Mouse (Mus musculus) cerebral cortex, adult 2 months (tissue): Measurements from ENCODE around the gene Dok7.

ENCODE experiments used
- WGBS: fragments of 180-500 bp; shearing (Covaris S2); methylation state at CpG from one replicate; pipeline ENCODE4 v1.1.7; 2018; 5-methylcytosine and 5-hydroxymethylcytosine counted together

Dok7 gene

DNA sequence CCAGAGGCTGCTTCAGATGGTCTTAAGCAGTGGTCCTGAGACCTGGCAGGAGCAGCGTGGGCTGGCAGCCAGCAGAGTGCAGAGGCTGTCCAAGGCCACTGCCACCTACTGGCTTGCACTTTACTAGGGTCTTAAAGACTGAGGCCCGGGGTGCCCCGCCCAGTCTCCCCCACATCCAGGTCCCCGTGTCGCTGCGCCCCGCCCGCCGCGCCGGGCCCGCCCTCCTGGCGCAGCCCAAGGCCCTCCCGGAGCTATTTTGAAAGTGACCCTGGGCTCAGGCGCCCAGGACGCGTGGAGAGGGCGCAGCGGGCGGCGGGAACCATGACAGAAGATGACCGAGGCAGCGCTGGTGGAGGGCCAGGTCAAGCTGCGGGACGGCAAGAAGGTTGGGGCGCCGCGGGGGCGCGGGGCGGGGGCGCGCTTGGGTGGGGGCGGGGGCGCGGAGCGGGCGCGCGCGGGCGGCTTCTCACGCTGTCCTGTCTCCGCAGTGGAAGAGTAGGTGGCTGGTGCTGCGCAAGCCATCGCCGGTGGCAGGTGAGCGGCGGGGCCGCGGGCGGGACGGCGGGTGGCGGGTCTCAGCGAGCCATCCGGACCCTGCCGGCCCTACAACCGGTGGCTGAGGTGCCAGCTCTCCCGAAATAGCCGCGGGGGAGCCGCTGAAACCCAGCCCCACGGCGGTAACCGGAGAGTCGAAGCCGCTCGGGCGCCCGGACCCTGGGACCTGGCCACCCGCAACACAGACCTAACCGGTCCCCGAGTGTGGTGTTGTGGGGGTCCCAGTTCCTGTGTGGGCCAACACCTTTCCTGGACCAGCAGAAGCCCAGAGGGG lies at the start of gene Dok7:
Gene Dok7 (plus strand): TSS at position 163 of the 829 bp plus-strand sequence.
- 2% methylated on average over 72 of the region's 74 CpGs for WGBS

DNA sequence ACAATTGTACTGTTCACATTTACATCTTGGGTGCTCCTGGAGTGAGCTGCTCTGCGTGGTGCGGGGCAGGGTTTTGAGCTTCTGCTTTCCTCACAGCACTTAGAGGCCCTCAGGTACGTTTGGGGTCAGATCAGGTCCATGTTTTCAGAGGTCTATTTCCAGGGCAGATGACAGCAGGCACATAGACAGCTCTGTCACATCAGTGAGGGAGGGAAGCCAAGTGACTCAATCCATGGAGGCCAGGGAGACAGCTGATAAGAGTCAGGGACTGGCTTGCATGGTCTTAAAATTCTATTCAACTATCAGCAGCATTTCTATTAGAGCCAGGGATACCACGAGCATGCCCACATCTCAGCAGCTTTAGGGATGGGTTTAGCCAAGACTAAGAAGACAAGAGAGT lies 47.4 kb upstream of the Dok7 start:
- WGBS, result 96% methylated on average over 4 of the region's 4 CpGs

GRCm38 (mm10) chr5:35010656-35011055 lies 45.9 kb upstream of the Dok7 start:
- WGBS, result 74% methylated on average over 5 of the region's 5 CpGs

DNA sequence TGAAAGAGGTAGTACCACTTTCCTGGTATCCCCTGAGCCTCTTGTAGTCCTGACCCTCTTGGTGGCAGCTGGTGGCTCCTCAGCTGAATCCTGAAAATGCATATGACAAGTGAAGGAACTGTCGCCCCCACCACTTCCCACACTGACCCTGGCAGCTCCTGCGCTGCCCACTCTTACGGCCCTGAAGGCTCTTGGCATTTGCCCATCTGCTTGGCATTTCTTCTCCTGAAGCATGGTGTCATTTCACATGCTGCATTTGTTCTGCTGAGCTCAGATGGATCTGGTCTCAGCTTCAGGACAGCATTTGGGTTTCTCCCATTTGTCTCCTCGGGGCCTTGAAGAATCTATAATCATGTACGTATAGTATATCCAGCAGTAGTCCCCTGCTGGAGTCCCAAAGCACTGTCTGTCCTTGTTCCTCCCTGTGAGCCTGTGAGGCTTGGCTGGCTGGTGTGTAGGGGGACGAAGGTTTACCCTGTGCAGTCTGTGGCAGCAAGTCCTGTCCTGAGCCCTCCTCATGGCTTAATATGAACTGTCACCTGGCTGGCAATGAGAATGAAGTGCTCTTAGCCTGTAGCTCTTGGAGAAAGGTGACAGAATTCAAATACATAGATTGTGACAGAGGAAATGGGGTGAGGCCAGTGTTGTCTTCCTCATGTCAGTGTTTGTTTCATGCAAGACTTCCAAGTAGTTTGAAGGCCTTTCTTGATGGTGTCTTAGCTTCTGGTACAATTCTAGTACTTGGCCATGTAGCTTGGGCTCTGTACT lies 45.2 kb upstream of the Dok7 start:
- WGBS, result 62% methylated on average over 6 of the region's 6 CpGs

DNA sequence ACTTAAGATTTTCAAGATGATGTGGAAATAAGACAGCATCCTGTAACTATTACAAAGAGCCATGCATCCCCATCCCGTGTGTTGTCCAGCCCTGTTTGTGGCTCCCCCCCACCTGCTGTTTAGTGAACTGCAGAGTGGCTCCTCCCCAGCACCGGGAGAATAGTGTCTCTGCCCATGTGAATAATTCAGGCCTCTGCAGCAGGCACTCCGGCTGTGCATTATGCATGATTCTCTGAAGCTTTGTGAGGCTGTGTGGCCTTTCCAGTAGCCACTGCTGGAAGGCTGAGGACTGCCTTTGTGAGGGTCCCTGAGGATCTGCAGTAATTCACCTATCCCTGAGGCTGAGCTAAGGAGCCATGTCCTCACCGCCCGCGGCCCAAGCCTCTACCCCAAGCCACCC lies 42.5 kb upstream of the Dok7 start:
- WGBS, result 63% methylated on average over 6 of the region's 6 CpGs

GRCm38 (mm10) chr5:35019673-35020300 lies 36.8 kb upstream of the Dok7 start:
- 39% methylated on average over 9 of the region's 9 CpGs for WGBS

DNA sequence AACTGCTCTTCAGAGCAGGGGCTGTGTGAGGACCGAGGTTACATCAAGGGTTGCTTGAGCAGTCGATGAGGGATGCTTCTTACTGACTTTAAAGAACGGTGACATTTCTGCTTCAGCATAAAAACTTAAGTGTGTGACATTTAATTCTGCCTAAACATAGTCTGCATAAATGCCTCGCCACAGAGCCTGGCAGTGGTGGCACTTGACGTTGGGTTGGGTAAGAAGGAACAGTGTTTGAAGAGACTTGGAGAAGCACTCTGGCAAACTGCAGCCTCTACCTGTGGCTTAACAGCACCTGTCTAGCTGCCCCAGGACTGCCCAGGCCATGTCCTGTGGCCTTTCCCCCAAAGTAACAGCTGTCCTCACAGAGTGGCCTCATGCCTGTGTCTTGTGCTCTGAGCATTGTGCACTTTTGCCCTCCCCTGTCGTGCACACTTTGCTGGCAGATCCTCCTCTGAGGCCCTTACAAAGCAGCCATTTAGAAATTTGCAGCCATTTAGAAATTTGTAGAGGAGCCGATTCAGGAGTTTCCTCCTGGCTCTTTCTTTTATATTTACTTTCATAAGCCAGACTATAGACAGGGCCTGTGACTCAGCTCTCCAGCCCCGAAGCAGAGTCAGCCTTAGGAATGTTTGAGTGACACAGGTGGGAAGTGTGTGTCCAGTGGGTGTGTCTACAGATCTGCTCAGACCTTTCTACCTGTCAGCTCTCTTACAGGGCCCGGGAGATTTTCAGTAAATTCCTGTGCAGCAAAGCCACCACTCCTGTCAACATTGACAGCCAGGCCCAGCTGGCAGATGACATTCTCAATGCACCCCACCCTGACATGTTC lies 35.9 kb upstream of the Dok7 start:
- WGBS, result 42% methylated on average over 9 of the region's 9 CpGs

GRCm38 (mm10) chr5:35024975-35025374 lies 31.6 kb upstream of the Dok7 start:
- WGBS, result 34% methylated on average over 2 of the region's 2 CpGs

GRCm38 (mm10) chr5:35029303-35029702 lies 27.3 kb upstream of the Dok7 start:
- WGBS, result 83% methylated on average over 1 of the region's 1 CpGs

DNA sequence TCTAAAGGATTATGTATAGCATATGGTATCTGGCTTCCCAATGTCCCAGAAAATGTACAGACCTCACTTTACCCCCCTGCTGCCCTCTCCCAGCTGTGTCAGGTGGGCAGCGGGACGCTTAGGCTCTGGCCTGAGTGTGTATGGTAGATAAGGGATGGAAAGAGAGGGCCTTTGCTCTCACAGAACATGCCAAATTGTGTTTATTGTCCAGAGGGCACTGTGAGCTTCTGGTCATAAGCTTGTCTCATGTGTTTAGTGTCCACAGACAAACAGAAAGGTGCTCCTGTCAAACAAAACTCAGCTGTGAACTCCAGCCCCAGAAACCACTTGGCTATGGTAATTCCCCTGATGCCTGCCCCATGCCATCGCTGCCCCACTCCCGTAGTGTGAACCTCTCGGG lies 26.8 kb upstream of the Dok7 start:
- WGBS, result 96% methylated on average over 5 of the region's 5 CpGs

DNA sequence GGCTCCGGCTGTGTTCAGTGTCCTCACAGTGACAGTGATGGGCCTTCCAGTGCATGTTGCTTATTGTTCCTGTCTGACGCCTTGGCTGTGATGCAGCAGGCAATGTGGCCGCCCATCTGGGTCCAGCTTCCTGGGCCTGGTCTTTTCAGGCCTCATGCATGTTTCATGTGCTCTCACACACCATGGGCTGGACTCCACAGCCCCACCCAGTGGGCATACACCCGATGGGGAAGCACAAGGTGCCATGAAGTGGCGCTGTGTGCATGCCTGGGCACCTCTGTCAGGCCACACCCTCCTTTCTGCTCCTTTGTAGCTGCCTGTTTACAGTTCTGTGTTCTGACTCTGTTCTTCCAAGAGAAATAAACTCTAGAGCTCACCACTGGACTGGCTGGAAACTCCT lies 23.5 kb upstream of the Dok7 start:
- 63% methylated on average over 5 of the region's 5 CpGs for WGBS

- 72% methylated on average over 1 of the region's 1 CpGs for WGBS
Observed at GRCm38 (mm10) chr5:35033619-35034018, 22.9 kb upstream of the Dok7 start.

DNA sequence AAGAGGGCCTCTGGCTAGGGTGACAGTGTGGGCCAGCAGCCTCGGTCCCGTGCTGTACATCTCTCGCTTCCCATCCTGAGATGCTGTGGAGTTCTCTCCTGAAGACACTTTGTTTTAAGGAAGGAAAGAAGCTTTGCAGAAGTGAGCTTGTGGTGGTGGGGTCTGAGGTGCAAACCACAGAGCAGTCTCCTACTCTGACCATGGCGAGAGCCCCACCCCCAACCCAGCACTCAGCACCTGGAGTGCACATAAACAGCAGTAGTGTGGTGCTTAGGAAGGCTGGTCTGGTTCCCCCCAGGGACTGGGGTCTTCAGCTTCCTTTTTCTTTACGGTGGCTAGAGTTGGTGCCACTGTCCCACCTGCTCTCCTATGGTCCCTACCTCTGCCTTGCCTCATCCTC lies 21.4 kb upstream of the Dok7 start:
- 77% methylated on average over 5 of the region's 5 CpGs for WGBS

- 58% methylated on average over 4 of the region's 4 CpGs for WGBS
Observed at GRCm38 (mm10) chr5:35035795-35036194, 20.8 kb upstream of the Dok7 start.

GRCm38 (mm10) chr5:35041268-35041829 lies 15.2 kb upstream of the Dok7 start, which contains the start of gene Hgfac:
Hgfac (plus strand) TSS chr5:35041509.
- 66% methylated on average over 6 of the region's 6 CpGs for WGBS

- WGBS, result 74% methylated on average over 10 of the region's 10 CpGs
Observed at GRCm38 (mm10) chr5:35042431-35043109, 14.0 kb upstream of the Dok7 start.

DNA sequence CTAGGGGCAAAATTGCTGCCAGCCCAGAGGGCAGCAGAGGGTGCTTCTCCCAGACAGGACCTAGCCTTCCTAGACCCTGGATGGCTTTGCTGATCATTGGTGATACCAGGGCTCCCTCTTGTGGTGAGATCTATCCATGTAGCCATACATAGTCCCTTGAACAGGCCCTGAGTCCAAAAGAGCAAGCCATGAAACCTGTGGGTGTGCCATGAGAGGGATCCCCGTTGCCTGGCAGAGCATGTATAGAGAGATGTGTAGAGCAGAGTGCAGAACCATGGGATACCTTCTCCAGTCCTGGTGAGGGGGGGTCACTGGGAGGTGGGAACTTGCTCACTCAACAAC lies 13.5 kb upstream of the Dok7 start:
- 0% methylated on average over 1 of the region's 1 CpGs for WGBS

DNA sequence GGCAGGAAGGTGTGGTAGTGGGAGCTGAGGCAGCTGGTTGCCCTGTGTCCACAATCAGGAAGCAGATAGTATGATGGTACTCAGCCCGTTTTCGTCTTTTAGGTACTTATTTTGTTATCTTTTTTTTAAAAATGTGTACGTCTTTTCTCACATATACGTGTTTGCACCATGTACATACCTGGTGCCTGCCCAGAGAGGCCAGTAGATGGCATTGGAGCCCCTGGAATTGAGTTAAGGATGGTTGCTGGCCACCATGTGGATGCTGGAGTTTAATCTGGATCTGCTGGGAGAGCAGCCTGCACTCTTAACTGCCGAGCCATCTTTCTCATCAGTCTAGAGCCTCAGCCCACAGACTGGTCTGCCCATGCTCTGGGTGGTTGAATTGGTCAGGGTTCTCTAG lies 6.0 kb upstream of the Dok7 start:
- WGBS, result 82% methylated on average over 5 of the region's 5 CpGs

DNA sequence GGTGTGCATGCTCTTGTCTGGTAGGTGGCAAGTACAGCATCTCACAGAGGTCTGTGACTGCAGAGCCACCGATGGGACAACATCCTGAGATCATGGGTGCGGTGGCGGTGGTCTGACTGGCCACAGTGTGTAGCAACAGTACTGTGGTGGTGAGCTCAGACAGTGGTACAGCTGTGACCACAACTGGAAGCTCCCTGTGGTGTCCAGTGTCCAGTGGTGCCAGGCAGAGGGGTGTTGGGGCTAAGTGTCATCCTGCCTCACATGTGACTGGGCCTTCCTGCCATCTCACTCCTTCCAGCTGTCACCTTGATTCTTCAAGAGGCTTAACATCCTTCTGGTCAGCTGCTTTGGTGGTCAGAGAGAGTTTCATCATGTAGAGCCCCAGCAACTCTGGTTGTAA lies 1.9 kb upstream of the Dok7 start:
- 88% methylated on average over 3 of the region's 3 CpGs for WGBS

DNA sequence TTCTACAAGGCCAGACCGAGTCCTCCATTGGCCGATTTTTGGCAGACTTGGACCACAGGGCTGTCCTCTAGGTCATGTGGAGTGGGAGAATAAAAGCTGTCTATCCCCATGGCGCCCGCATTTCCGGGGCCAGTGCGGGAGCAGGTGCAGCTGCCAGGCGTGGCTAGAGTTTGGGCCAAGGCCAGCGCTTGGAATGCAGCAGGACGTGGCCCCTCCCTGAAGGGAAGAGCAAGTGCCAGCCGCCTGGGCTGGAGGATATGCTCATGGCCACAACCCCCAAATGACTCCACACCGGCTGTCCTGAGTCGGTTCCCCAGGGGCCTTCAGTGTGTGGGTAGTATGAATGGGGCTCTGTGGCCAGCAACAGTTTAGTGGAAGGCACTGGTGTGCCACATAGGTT lies 1.5 kb upstream of the Dok7 start:
- 64% methylated on average over 12 of the region's 12 CpGs for WGBS

DNA sequence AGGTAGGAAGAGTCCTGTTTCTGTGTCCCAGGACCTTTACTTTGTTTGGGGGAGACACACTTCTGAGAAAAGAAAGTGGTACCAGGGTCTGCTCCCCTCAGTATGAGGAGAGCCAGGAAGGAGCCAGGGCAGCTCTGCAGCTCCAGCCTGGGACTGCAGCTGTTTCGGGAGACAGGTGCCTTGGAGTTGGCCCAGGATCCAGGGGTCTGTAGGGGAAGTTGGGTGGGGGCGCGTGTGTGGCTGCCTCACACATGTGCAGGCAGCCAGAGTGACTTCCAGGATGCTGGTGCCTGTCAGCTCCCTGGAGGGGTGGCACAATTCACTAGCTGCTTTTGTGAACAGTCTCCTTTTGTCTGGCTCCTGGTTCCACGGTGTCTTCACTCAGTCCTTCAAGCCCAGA lies 1.0 kb downstream of the Dok7 start:
- WGBS, result 12% methylated on average over 4 of the region's 4 CpGs
